Mouse (Mus musculus): Measurements from ENCODE around the gene Gm5136. TPM values are rescaled to one million over a fixed set of nuclear protein-coding genes. Genes with fewer than 3 reads are reported as not detected.

The Gm5136 gene
- polyA plus RNA-seq, 1 experiment = not detected

- no peak for DNase-seq (ENCODE audit: low read depth, low spot score)
- 76% methylated on average over 8 of the region's 8 CpGs for WGBS
These were observed 47.9 kb downstream of the Gm5136 start for GRCm38 (mm10) chr10:108652066-108652465.

DNA sequence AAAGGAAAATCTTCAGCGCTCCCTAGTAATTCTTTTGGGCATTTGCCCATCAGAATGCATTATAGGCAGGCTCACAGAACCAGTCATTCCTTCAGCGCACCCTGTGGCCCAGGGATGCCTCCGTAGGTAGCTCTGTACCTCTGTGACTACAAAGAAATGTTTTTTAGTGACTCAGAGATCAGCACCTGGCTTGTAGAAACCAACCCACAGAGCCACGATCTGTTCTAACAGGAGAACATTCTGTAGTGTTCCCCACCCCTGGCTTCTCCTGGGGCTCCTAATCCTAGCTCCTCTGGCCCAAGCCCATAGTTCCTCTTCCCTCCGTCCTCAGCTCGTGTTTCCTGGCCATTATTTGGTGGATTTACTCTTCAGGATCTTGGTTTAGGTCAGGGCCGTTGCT, 50.8 kb downstream of the Gm5136 start:
- WGBS = 72% methylated on average over 7 of the region's 7 CpGs

More for the DNA sequence above, 50.8 kb downstream of the Gm5136 start:
- no peak for DNase-seq (ENCODE audit: low read depth, low spot score)
